Mouse (Mus musculus) lung, postnatal 0 days (tissue): ENCODE results near the gene Wfikkn1. TPM values are rescaled to one million over a fixed set of nuclear protein-coding genes. Genes with fewer than 3 reads are reported as not detected.

ENCODE experiments used
- ATAC-seq: fragments of 200-750 bp; cut with Nextera tagmentation; 2 replicates; pipeline ENCODE4 v1.8.0; 2017; ENCODE audit warnings: moderate library complexity
- DNase-seq: peaks from one replicate; pipeline ENCODE4 v3.0.0-alpha.2; 2016; ENCODE audit warnings: low spot score
- H3K27ac ChIP-seq: fragments of 300-500 bp; sonication (generic); 2 replicates; pipeline ENCODE4 v1.5.1; 2014; ENCODE audit warnings: antibody characterized with exemption, mild to moderate bottlenecking, low read length, mixed read lengths
- H3K27me3 ChIP-seq: fragments of 300-500 bp; sonication (generic); replicated peaks from 2 replicates; pipeline ENCODE4 v1.6.1; 2014; ENCODE audit warnings: low read length, mixed read lengths; ENCODE audit not compliant: insufficient read depth
- H3K36me3 ChIP-seq: fragments of 300-500 bp; sonication (generic); 2 replicates; pipeline ENCODE4 v1.6.1; 2014; ENCODE audit warnings: low read length, mixed read lengths; ENCODE audit not compliant: insufficient read depth
- H3K4me1 ChIP-seq: fragments of 300-500 bp; sonication (generic); 2 replicates; pipeline ENCODE4 v1.6.1; 2014; ENCODE audit warnings: antibody characterized with exemption, low read depth, low read length, mixed read lengths; ENCODE audit not compliant: insufficient read depth
- H3K4me2 ChIP-seq: fragments of 300-500 bp; sonication (generic); replicated peaks from 2 replicates; pipeline ENCODE4 v1.6.1; 2014; ENCODE audit warnings: low read depth, mild to moderate bottlenecking, low read length, moderate library complexity, mixed read lengths
- H3K4me3 ChIP-seq: fragments of 300-500 bp; sonication (generic); 2 replicates; pipeline ENCODE4 v1.5.1; 2014; ENCODE audit warnings: low read depth, low read length
- H3K9ac ChIP-seq: fragments of 300-500 bp; sonication (generic); replicated peaks from 2 replicates; pipeline ENCODE4 v1.6.1; 2014; ENCODE audit warnings: low read depth, mild to moderate bottlenecking
- H3K9me3 ChIP-seq: fragments of 300-500 bp; sonication (generic); 2 replicates; pipeline ENCODE4 v1.6.1; 2016; ENCODE audit warnings: low read length, mixed read lengths
- CTCF ChIP-seq: IDR thresholded peaks from 2 replicates; pipeline ENCODE4 v1.5.1; 2016; ENCODE audit warnings: antibody characterized with exemption, mild to moderate bottlenecking
- EP300 ChIP-seq: IDR thresholded peaks from 2 replicates; pipeline ENCODE4 v1.6.1; 2016; ENCODE audit warnings: antibody characterized with exemption, mild to moderate bottlenecking, control low read depth
- WGBS: fragments of 180-500 bp; shearing (Covaris S2); extraction: QIAGEN DNeasy Blood & Tissue Kit; methylation state at CpG from one replicate; pipeline ENCODE4 v1.1.7; 2014; 5-methylcytosine and 5-hydroxymethylcytosine counted together
- microRNA-seq: library from miRNA; unstranded; fragments of <30 nt; microRNA quantifications from one replicate; pipeline ENCODE4, GENCODE M21; 2016
- polyA plus RNA-seq: library from polyadenylated mRNA; unstranded; fragments of >200 nt; fragmentation: Nextera tagmentation; extraction: Ambion mirVana; gene quantifications from 2 replicates; pipeline ENCODE4 v1.2.1, GENCODE M21; 2015

Gene Wfikkn1
- polyA plus RNA-seq, 1 experiment from 2014 or later, result 0.26 TPM

DNA sequence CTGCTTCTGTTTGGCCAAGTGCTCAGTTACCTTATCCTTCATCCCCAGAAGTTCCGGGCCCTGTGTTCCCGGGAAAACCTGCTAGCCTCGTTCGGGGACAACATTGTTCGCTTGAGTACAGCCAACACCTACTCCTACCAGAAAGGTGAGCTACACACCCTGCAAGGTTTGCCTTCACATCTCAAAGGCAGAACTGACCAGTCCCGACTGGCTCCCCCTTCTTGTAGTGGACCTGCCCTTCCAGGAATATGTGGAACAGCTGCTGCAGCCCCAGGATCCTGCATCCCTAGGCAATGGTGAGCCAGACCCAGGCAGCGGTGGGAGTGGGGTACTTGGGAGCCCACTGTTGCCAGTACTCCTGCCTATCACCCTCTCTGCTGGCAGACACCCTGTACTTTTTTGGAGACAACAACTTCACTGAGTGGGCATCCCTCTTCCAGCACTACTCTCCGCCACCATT is 51.1 kb downstream of the Wfikkn1 start:
- 28% methylated on average over 8 of the region's 8 CpGs for WGBS
- no peaks in the 10 kb centered on the region for H3K27me3 ChIP-seq
- TF ChIP-seq EP300, result no peak
- no peak for TF ChIP-seq CTCF
- H3K9ac ChIP-seq, result peak overlapping the region; percentile 50
- H3K4me1 ChIP-seq, result peaks cover 35% of the 10 kb centered on the region
- H3K36me3 ChIP-seq, result 0 out of 2 replicates have a peak, but pooled peaks cover 11% of the 10 kb centered on the region
- DNase-seq (no peak), ATAC-seq (no peak)
- H3K4me2 ChIP-seq, result peak overlapping the region; percentile 85
- H3K9me3 ChIP-seq, result no peaks in the 10 kb centered on the region
- H3K4me3 ChIP-seq, result peak overlapping the region; percentile 52
- H3K27ac ChIP-seq, result peak overlapping the region; percentile 86

DNA sequence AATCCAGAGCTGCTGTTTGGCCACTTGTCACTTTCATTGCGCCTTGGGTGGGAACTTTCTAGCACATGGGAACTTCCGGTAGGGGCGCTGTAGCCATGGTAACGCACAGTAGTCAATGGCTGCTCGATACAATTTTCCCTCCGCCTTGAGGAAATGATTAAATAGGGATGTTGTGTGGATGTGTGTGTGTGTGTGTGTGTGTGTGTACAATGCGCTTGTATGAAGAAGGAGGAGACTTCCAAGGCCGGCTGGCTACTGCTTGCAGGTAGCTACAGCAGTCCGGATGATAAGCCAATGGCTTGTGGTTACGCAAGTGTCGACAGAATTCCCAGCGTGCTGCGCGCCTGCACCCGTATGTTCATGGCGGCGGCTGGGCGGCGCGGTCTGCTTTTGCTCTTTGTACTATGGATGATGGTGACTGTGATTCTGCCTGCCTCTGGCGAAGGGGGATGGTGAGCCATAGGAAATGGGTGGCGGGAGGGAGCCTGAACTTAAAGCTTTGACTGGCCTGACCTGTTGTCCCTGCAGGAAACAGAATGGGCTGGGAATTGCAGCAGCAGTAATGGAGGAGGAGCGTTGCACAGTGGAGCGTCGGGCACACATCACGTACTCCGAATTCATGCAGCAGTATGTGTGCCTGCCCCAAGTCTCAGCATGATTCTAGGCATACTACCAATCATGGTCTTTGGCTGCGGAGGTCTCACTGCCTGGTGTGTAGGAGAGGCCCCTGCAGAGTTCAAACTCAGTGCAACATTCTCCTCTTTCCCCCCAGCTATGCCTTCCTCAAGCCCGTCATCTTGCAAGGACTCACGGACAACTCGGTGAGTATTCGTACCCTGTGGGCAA is 51.7 kb downstream of the Wfikkn1 start, which contains the start of gene Jmjd8:
Gene Jmjd8, plus strand, starts transcription at position 156 of the 846 bp plus-strand sequence.
- peak within 1 kb of the TSS; percentile 86 for H3K27ac ChIP-seq
- H3K9me3 ChIP-seq, result no peaks in the 10 kb centered on the region
- peak within 1 kb of the TSS; percentile 52 for H3K4me3 ChIP-seq
- TF ChIP-seq CTCF (peak; percentile 60), EP300 (no peak)
- DNase-seq, result peak; percentile 87
- peak within 1 kb of the TSS; percentile 85 for H3K4me2 ChIP-seq
- 0 out of 2 replicates have a peak, but pooled peaks cover 11% of the 10 kb centered on the region for H3K36me3 ChIP-seq
- peak; percentile 13 for ATAC-seq
- H3K4me1 ChIP-seq, result peaks cover 35% of the 10 kb centered on the region
- WGBS, result 1% methylated on average over 32 of the region's 32 CpGs
- H3K27me3 ChIP-seq, result no peaks in the 10 kb centered on the region
- H3K9ac ChIP-seq, result peak within 1 kb of the TSS; percentile 50

DNA sequence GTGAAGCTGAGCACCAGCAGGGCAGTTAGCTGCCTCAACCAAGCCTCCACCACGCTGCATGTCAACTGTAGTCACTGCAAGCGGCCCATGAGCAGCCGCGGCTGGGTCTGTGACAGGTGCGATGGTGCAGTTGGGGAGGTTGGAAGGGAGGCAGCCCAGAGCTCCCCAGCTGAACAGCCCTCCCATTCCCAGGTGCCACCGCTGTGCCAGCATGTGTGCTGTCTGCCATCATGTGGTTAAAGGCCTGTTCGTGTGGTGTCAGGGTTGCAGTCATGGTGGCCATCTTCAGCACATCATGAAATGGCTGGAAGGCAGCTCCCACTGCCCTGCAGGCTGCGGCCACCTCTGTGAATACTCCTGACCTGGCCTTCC is 52.4 kb downstream of the Wfikkn1 start:
- no peak for TF ChIP-seq CTCF
- no peak for TF ChIP-seq EP300
- 0 out of 2 replicates have a peak, but pooled peaks cover 11% of the 10 kb centered on the region for H3K36me3 ChIP-seq
- ATAC-seq, result no peak
- H3K4me1 ChIP-seq, result peaks cover 35% of the 10 kb centered on the region
- H3K4me2 ChIP-seq, result peak overlapping the region; percentile 85
- H3K9me3 ChIP-seq, result no peaks in the 10 kb centered on the region
- 72% methylated on average over 8 of the region's 8 CpGs for WGBS
- H3K27me3 ChIP-seq, result no peaks in the 10 kb centered on the region
- H3K9ac ChIP-seq, result 0 out of 2 replicates have a peak overlapping the region, but pooled peaks have one; percentile 8
- DNase-seq, result no peak
- peak overlapping the region; percentile 52; the same call in 1 of the 2 replicates for H3K4me3 ChIP-seq
- no peak overlapping the region; the same call in 1 of the 2 replicates for H3K27ac ChIP-seq

Small RNAs within 50 kb of the gene (microRNA-seq; reads per million reads assigned to microRNA genes)
- gene Mir3082, result not detected

Other genes starting within 250 kb of the Wfikkn1 start
- gene Gng13, start 163.7 kb downstream of the Wfikkn1 start, polyA plus RNA-seq, result 3.8 and 4.4 TPM in 2 replicates
- 1.6 and 2.6 TPM in 2 replicates for gene Chtf18, start 153.4 kb downstream of the Wfikkn1 start, polyA plus RNA-seq
- gene Rpusd1, start 153.2 kb downstream of the Wfikkn1 start, polyA plus RNA-seq, result 15.2 and 18.1 TPM in 2 replicates
- gene Mslnl, start 144.8 kb downstream of the Wfikkn1 start, polyA plus RNA-seq, result 1.0 and 1.9 TPM in 2 replicates
- gene Msln, start 126.5 kb downstream of the Wfikkn1 start, polyA plus RNA-seq, result 584 and 630 TPM in 2 replicates
- 23.8 and 24.1 TPM in 2 replicates for gene Narfl, start 107.1 kb downstream of the Wfikkn1 start, polyA plus RNA-seq
- 42.7 and 45.4 TPM in 2 replicates for gene Haghl, start 95.2 kb downstream of the Wfikkn1 start, polyA plus RNA-seq
- 5.8 and 7.7 TPM in 2 replicates for gene Ccdc78, start 94.3 kb downstream of the Wfikkn1 start, polyA plus RNA-seq
- 112 and 116 TPM in 2 replicates for gene Fam173a, start 88.0 kb downstream of the Wfikkn1 start, polyA plus RNA-seq
- not detected in 2 replicates for gene AC134908.4, start 85.2 kb downstream of the Wfikkn1 start, polyA plus RNA-seq
- gene Metrn, start 83.7 kb downstream of the Wfikkn1 start, polyA plus RNA-seq, result 19.1 and 20.9 TPM in 2 replicates
- 0.43 and 0.70 TPM in 2 replicates for gene Fbxl16, start 71.8 kb downstream of the Wfikkn1 start, polyA plus RNA-seq
- 14.9 and 15.0 TPM in 2 replicates for gene Wdr24, start 57.2 kb downstream of the Wfikkn1 start, polyA plus RNA-seq
- gene Jmjd8, start 52.0 kb downstream of the Wfikkn1 start, polyA plus RNA-seq, result 27.3 and 28.0 TPM in 2 replicates
- 196 and 198 TPM in 2 replicates for gene Stub1, start 47.5 kb downstream of the Wfikkn1 start, polyA plus RNA-seq
- 1.4 and 1.7 TPM in 2 replicates for gene Rhbdl1, start 43.6 kb downstream of the Wfikkn1 start, polyA plus RNA-seq
- gene Gm20683, start 39.1 kb downstream of the Wfikkn1 start, polyA plus RNA-seq, result 0.86 and 1.1 TPM in 2 replicates
- gene Rhot2, start 36.0 kb downstream of the Wfikkn1 start, polyA plus RNA-seq, result 9.9 and 10.3 TPM in 2 replicates
- gene Wdr90, start 19.4 kb downstream of the Wfikkn1 start, polyA plus RNA-seq, result 5.6 and 5.8 TPM in 2 replicates
- 16.5 and 19.5 TPM in 2 replicates for gene Mcrip2, start 12.1 kb downstream of the Wfikkn1 start, polyA plus RNA-seq
- gene Mettl26, start 5.8 kb downstream of the Wfikkn1 start, polyA plus RNA-seq, result 48.7 and 50.7 TPM in 2 replicates
- gene Rab40c, start 38.9 kb upstream of the Wfikkn1 start, polyA plus RNA-seq, result 19.3 and 21.7 TPM in 2 replicates
- gene Pigq, start 64.1 kb upstream of the Wfikkn1 start, polyA plus RNA-seq, result 36.9 and 37.5 TPM in 2 replicates
- 4.5 and 4.9 TPM in 2 replicates for gene Nhlrc4, start 64.1 kb upstream of the Wfikkn1 start, polyA plus RNA-seq
- not detected in 2 replicates for gene A930017K11Rik, start 71.7 kb upstream of the Wfikkn1 start, polyA plus RNA-seq
- gene Capn15, start 104.9 kb upstream of the Wfikkn1 start, polyA plus RNA-seq, result 12.7 and 13.9 TPM in 2 replicates
- gene Rab11fip3, start 188.7 kb upstream of the Wfikkn1 start, polyA plus RNA-seq, result 7.2 and 9.3 TPM in 2 replicates
- 18.7 and 23.8 TPM in 2 replicates for gene Decr2, start 209.5 kb upstream of the Wfikkn1 start, polyA plus RNA-seq
- gene Nme4, start 214.7 kb upstream of the Wfikkn1 start, polyA plus RNA-seq, result 8.5 and 9.2 TPM in 2 replicates
- 7.9 and 9.1 TPM in 2 replicates for gene Tmem8, start 232.4 kb upstream of the Wfikkn1 start, polyA plus RNA-seq
- 109 and 110 TPM in 2 replicates for gene Mrpl28, start 242.6 kb upstream of the Wfikkn1 start, polyA plus RNA-seq